Mouse (Mus musculus): ENCODE measurements at regions not wholly inside any gene's neighbourhood (a gene's known extent, or its start where the extent isn't known, plus 50 kb on each side); places are given as distances from the start of the nearest gene placed in this dataset.

- no peak for DNase-seq
These were observed 135.1 kb upstream of the Cops8 start for GRCm38 (mm10) chr1:90467646-90468045.

- no peak for DNase-seq
These were observed 131.8 kb upstream of the Cops8 start for GRCm38 (mm10) chr1:90470996-90471395.

- DNase-seq, result no peak
These were observed 131.0 kb upstream of the Cops8 start for GRCm38 (mm10) chr1:90471806-90472205.

GRCm38 (mm10) chr1:90475060-90475813, 127.5 kb upstream of the Cops8 start:
- DNase-seq, result no peak

GRCm38 (mm10) chr1:90476556-90477243, 126.1 kb upstream of the Cops8 start:
- no peak for DNase-seq

- DNase-seq, result no peak
These were observed 123.9 kb upstream of the Cops8 start for GRCm38 (mm10) chr1:90478839-90479238.

- DNase-seq, result no peak
These were observed 121.5 kb upstream of the Cops8 start for GRCm38 (mm10) chr1:90481247-90481646.

GRCm38 (mm10) chr1:90481708-90482107, 121.1 kb upstream of the Cops8 start:
- DNase-seq, result no peak

GRCm38 (mm10) chr1:90486349-90486839, 116.4 kb upstream of the Cops8 start:
- peak; percentile 40 to 47 for DNase-seq

- DNase-seq, result no peak
These were observed 114.9 kb upstream of the Cops8 start for GRCm38 (mm10) chr1:90487886-90488285.

GRCm38 (mm10) chr1:90488991-90489390, 113.8 kb upstream of the Cops8 start:
- DNase-seq, result no peak

GRCm38 (mm10) chr1:90490335-90490734, 112.4 kb upstream of the Cops8 start:
- no peak for DNase-seq

GRCm38 (mm10) chr1:90493481-90493880, 109.3 kb upstream of the Cops8 start:
- DNase-seq, result no peak

- no peak for DNase-seq
These were observed 107.6 kb upstream of the Cops8 start for GRCm38 (mm10) chr1:90495174-90495573.

GRCm38 (mm10) chr1:90497568-90497967, 105.2 kb upstream of the Cops8 start:
- no peak for DNase-seq

GRCm38 (mm10) chr1:90501373-90501772, 101.4 kb upstream of the Cops8 start:
- no peak for DNase-seq

GRCm38 (mm10) chr1:90502371-90502770, 100.4 kb upstream of the Cops8 start:
- DNase-seq, result no peak

- DNase-seq, result no peak
These were observed 99.8 kb upstream of the Cops8 start for GRCm38 (mm10) chr1:90502771-90503540.

GRCm38 (mm10) chr1:90504583-90505080, 98.1 kb upstream of the Cops8 start:
- no peak for DNase-seq

- no peak for DNase-seq
These were observed 97.2 kb upstream of the Cops8 start for GRCm38 (mm10) chr1:90505599-90505998.

- no peak for DNase-seq
These were observed 96.2 kb upstream of the Cops8 start for GRCm38 (mm10) chr1:90506582-90506981.

- no peak for DNase-seq
These were observed 93.4 kb upstream of the Cops8 start for GRCm38 (mm10) chr1:90509371-90509770.

GRCm38 (mm10) chr1:90513442-90514070, 89.2 kb upstream of the Cops8 start:
- no peak for DNase-seq

Measured in cerebellum, postnatal 36 days (tissue).